Mouse (Mus musculus) frontal cortex, postnatal 25 days (tissue): ENCODE results near the gene Dtnb.
"Not testable (repeated sequence)": the region's sequence is repeated elsewhere in the genome, so short reads cannot be mapped to it uniquely, and the experiment has no call there.

ENCODE experiments used
- DNase-seq, 2 experiments: peaks; one replicate each; pipeline ENCODE4 v3.0.0; 2022; ENCODE audit warnings: low spot score in 2 of 2

Gene Dtnb

DNA sequence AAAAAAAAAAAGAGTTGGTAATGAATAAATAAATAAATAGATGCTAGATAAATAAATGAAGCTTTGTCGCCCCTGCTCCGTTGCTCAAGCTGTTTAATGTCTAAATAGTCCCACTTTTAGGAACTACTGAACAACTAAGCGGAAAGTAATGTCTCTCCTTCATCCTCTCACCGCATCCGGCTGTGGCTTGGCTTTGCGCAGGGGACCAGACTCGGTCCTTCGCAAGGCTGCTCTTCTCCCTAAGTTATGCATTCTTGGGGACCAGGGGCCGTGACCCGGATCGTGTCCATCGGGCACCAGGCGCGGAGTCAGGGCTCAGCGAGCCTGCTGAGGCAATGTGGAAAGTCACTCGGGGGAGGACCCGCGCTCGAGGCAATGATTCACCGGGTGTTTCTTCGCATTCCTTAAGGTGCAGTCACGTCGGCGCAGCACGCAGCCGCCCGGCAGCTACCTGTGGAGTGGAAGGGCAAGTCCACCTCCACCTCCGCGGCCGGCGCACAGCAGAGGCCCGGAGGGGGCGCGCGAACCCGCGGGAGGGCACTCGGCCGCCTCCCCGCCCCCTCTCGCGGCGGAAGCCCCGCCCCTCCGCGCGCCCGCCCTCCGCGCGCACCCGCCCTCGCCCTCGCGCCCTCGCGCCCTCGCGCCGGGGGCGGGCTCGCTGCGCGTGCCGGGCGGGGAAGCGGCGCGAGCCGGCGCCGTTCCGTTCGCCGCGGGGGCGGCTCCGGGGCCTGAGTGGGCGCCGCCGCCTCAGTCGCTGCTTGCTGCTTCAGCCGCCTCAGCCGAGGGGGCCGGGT, at the start of gene Dtnb:
Gene Dtnb, plus strand, starts transcription at position 595 of the 794 bp plus-strand sequence.
- peak; percentile 44 to 54 for DNase-seq

DNA sequence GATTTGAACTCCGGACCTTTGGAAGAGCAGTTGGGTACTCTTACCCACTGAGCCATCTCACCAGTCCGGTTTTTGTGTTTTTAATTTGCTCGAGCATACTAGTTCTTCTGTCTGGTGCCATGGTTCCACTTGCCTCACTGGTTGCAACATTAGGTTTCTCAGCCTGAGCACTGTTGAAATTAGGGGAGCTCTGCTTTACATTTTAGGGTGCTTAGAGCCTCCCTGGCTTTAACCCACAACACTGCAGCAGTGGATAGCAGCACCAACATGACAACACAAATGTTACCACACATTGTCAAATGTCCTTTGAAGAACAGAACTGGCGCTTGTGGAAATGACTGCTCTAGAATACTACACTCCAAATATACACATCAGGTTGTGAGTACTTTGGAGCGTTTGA, 46.6 kb upstream of the Dtnb start:
- no peak for DNase-seq

DNA sequence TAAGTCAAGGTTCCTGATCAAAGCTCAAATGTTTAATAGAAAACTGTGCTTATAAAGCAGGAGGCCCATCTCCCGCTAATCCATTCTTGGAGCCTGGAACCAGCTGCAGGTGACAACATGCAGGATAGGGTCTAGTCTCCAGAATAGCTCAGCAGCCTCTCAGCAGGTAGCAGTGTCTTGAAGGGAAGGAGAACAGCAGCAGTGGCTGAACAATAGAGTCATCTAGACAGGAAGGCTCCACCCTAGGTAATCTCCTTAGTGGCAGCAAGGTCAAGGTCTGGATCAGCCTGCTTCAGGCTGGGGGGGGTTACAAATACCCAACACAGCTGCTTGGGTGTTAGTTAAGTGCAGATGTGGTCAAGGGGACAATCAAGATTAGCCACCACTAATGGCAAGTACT, 36.7 kb upstream of the Dtnb start:
- not testable (repeated sequence) for DNase-seq

DNA sequence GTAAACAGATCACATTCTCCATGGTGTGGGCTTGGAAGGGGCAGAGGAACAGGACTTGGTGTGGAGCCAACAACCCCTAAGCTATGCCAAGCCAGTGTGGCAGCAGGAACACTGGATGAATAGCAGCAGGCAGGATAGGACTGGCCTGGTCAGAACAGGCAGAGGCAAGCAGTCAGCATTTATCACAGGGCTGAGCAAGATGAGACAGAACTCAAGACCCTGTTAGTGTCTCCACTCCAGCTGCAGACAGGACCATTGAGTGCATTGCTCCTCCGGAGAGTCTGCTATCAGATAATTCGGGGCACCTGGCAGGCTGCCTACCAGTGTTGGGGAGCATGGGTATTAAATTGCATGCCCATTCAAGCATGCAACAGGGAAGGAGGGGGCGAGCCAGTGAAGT, 34.6 kb upstream of the Dtnb start:
- no peak for DNase-seq

DNA sequence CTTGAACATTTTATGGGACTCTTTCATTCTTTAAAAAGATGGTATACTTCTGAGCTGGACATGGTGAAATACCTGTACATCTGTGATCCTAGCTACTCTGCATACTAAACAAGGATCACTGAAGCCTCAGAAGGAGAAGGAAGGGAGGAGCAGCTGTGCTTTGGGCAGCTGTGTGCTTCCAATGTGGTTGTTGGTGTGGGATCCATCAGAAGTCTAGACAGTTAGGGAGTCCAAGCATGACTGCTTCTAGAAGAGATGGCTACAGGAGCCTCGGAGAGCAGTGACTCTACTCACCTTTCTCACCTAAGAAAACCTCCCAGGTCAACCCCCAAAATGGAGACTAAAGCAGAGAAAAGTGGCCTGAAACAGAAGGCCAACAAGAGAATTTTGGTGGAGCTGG, 34.1 kb upstream of the Dtnb start:
- DNase-seq = no peak

DNA sequence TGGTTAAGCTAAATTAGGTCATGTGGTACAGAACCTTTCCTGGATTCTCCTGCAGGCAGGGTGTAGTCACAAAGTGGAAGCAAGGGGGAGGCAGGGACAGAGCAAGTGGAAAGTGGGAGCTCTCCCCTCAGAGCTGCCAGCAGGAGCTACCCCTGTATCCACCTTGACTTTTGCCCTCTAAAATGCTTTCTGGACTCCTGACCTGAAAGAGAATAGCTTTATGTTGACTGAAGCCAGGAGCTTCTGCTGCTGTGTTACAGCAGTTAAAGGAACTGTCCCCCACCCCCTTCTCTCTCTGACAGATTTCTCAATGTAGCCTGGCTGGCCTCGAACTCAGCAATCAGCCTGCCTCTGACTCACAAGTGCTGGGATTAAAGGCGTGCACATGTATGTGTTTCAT, 32.6 kb upstream of the Dtnb start:
- no peak for DNase-seq

DNA sequence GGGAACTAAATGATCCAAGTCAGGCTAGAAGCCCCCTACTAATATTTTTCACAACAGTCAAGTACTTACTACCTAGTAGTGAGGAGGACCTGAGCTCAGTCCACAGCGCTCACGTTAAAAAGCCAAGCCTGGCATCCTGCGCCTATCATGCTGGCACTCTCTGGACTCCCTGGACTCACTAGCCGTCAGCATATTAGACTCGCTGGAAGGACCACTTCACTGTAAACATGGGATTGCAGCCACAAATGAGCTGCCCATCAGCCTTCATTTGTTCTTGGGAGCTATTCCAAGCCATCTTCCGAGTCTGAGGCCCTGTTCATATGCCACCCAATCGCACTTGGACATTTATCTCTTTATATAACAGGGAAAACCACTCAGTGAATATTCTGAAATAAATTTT, 31.3 kb upstream of the Dtnb start:
- DNase-seq = no peak

DNA sequence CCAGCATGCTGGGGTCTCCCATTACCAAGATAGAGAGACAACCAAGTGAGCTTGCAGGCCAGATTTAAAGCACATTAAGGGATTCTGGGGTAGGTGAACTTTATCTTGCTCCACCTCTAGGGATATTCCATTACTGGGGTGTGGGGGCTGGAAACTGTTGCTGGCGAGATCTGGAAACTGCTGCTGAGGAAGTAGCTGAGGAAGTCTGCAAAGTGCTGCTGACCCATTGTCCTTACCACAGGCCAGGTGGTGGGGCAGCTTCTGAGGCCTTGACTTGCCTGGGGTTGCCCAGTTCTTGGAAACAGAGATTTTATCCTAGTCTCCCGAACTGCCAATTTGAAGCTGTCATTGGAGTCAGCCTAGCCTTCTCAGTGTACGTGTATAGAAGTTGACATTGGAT, 26.7 kb upstream of the Dtnb start:
- DNase-seq = no peak

DNA sequence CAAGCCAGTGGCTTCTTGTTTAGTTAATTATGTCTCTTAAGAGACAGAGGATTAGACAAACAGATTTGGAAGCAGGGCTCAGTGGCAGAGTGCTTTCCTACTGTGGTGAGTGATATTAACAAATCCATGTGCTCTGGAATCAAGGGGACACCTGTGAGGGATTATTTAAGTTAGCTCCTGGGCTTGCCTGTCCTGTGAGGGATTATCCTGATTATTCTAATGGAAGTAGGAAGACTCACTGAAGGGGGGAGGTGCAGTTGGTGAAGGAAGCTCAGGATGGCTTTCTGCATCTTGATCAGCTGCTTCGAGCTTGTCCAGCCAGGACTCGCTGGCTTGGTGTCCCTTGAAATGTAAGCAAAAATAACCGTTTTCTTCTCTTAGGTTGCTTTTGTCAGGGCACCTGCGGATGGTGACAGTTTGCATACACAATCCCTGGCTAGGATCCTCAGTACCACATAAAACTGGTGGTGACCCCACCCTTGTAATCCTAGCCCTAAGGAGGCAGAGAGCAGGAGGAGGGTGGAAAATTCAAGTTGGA, 26.0 kb upstream of the Dtnb start:
- DNase-seq = no peak

DNA sequence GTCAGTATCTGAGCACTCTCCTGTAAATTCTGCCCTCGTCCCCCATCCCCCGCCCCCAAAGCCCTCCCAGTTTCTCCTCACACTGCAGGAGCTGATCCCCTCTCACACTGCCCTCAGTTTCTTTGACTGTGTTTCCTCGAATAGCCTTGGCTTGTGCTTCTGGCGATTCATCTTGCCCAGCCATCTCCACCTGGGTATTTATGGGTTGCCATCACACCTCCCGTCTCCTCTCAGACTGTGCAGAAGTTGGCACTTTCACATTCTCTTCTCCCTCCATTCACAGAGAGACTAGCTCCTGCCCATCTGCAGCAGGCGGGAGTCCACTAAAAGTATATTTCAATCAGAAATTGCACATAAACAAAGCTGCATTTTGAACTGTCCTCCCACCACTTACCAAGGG, 25.4 kb upstream of the Dtnb start:
- DNase-seq = no peak

DNA sequence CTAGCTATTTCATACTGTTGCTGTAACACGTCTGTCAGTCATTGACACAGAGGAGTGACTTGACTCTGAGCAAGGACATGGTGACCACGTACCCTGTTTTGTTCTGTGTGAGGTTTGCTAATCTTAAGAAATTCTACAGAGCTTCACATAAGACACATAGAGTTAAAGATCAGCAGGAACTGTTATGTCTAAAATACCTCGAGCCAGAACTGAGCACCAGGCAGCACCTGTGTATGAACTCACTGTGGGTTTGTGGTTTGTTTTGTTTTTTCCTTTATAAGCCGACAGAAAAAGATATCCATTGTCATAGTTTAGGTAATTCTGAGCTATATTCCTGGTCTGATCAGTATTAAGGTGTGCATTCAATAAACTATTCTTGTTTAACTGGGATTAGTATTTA, 24.7 kb upstream of the Dtnb start:
- DNase-seq = no peak

DNA sequence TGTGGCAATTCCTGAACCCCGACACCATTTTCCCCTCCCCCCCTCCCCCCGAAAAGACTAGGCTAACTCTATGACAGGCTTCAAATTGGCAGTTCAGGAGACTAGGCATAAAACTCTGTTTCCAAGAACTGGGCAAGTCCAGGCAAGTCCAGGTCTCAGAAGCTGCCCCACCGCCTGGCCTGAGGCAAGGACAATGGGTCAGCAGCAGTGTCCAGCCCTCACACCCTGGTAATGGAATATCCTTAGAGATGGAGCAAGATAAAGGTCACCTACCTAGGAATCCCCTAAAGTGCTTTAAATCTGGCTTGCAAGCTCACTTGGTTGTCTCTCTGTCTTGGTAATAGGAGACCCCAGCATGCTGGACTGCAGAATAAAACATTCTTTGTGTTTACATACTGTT, 24.3 kb upstream of the Dtnb start:
- DNase-seq = no peak

DNA sequence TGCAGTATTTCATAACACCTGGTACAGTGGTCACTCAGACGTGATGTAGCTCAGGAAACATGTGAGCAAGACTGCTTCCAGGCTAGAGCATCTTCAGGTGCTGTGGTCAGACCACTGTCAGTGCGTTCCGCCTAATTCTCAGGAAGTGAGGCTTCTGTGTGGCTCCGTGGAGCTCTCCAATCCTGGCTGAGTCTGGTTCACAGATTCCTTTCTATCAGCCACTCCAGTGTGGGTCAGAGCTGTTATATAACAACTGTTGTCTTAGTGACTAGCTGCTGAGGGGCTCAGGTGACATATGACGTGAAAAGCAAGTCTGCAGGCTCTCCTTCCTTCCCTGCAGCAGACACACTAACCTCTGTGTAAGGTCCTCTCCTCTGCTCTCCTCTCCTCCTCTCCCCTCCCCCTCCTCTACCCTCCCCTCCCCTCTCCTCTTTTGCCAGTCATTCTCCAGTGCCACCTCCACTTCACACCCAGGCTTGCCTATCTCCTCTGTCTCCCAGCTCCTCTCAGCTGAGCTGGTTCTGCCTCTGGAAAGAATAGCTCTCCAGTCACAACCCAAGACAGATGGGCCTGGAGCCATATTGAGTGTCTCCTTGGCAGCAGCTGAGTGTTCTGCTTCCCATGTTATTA, 23.5 kb upstream of the Dtnb start:
- DNase-seq = no peak

DNA sequence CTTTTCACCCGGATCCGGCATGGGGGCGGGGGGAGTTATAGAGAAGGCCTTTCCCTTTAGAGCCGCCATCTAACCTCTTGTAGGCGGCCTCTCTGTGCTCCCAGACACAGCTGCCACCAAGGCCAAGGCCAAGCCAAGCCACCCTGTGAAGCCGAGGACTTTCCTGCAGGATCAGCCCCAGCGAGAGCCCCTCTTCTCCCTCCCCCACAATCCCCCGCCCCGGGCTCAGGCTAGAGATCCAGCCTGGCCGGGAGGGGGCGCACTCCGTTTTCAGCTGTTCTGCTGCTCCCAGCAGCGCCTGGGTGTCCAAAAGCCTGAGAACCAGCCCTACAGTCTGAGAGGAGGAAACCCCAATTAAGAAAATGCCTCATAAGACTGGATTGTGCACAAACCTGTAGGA, 21.9 kb upstream of the Dtnb start:
- DNase-seq = no peak

DNA sequence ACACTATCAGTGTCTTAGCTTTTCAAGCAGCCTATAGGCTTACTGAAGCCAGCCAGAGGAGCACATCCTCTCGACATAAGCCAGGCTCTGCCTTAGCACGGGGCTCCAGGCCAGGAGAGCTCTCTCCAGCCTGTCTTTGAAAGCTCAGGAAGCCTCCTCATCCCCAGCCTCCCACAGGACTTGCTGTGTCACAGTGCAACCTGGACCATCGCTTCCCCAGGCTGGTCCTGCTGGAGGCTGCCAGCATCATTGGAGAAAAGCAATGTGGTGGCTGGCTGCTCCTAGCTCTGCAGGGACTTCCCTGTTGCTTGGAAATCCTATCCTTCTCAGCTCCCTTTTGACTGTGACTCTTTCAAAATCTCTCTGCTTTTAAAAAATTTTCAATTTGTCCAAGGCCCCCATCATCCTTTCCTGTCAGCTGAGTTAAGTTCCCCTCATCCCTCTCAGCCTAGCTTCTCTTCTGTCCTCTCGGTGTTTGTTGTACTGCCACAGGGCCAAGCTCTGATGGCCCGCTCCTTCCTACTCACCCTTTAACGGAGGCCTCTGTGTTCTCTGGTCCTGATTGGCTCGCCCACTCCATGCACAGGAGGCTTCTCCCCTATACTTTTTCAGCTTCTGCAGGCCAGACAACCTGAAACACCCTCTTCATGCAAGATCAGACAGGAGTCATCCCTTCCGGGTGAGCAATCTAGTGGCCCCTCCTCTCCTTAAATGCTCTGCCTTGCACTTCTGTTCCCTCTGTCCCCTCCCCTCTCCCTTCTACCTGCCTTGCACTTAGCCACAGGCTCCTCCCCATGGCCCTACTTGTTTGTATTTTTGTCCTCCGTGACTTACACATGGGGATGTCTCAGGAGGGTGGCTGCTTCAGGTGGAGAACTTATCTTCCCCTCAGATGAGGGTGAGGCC, 14.5 kb upstream of the Dtnb start:
- no peak for DNase-seq

DNA sequence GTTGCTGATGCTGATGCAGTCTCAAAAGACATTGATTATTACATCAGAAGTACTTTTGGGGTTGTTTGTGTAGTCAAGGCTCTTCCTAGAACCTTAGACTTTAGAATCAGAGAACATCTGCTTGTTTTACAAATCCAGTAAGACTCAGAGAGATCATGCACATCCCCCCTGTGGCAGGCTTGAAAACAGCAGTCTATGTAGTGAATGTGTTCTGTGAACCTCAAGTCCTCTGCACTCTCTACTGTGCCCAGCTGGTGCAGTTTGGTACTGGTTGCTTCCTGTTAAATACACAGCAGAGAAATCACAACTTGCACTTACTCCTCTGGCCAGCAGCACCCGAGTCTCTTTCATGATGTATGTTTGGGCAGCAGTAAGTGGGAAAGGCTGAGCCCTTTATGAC, 11.6 kb upstream of the Dtnb start:
- DNase-seq = peak in 1 of 2 experiments; percentile 48

DNA sequence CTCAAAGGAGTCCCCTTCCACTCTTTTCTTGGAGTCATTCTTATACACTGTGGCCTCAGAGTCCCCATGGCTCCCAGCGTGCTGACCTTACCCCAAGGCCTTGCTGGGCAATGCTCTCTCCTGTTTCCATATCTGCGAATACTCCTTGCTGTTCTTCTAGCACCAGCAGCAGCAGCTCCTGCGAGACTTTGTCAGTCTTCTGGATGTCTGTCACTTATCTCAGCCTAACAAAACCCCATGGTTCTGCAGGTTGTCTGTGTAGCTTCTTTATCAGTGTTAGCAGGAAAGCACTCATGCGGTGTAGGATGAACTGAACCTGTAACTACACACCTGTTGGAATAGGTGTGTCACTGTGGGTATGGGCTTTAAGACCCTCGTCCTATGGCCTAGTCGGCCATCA, 11.1 kb upstream of the Dtnb start:
- DNase-seq = no peak

DNA sequence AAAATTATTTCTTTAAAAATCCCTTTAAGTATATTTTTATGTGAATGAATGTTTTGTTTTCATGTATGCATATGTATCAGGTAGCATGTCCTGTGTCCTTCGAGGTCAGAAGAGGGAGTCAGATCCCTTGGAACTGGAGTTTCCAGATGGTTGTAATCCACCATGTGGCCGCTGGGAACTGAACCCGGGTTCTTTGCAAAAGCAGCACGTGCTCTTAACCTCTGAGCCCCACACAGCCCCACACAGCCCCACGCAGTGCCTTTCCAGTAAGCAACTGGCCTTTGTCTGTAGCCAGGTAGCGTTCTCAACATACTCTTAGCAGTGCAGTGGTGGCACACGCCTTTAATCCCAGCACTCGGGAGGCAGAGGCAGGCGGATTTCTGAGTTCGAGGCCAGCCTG, 9.4 kb upstream of the Dtnb start:
- DNase-seq = no peak

DNA sequence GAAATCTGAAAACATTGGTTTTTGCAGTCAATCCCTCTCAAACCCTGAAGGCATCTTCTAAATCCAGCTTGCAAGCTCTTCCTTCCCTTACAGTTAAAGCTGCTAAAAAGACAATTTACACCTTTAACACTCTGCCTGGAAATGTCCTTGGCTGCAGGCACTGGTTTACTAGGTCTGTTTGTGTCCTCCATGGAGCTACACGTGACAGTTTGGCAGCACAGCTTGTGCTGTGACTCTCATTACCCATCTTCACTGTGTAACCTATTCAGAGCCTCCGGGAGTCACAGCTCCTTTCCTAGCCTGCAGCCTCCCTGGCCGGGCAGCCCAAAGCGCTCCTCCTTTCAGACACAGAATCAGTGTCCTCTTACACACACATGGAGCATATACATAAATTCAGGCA, 8.5 kb upstream of the Dtnb start:
- no peak for DNase-seq

DNA sequence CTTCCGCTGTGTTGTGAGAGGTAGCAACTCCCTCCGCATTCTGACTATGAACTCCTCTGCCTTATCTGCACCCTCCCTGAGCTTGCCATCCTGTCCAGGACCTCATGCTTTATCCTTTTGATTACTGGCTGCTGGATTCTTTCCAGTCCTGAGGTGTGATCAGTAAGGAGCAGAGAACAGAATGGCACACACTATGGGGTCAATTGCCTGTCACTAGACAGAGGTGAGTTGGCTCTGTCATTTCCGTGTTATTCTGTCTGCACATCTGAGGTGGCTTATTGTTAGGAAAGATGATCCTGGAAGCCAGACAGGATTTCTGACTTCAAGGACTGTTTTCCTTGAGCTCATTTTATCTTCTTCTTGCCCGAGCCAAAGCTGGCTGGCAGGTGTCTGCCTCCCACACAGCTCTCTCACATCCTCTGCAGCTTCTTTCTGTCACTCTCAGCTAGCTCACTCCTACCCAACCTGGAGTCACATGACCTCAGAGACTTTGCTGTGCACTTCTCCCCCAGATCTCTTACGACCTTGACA, 3.7 kb upstream of the Dtnb start:
- DNase-seq = no peak

DNA sequence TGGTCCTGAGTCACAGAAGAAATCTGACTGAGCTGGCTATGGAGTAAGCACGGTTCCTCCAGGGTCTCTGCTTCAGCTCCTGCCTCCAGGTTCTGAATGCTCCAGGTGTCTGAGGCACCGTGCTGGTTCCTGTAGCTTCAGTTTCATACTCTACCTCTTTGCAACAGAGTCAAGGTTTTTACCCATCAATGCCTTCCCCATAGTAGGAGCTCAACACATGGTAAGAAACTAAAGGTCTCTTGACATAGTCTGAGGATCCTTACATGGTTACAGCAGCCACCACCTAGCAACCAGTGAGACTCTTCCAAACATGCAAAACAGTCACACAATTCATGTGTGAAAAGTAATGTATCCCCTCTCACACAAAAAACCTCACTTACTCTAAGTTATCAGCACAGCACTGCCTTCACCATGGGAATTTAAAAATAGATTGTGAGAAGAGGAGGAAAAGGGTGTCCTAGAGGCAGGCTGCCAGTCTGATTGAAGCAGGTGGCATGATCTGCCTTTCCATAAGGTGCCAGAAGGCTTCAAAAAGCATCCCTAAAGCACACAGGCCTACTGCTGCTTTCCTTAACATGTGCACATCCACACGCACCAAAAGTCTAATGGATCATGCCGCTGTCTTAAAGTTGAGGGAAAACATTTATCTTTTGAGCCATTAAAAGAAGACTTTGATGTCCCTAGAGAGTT, 1.3 kb upstream of the Dtnb start:
- no peak for DNase-seq
